ENCODE assay signal across 15 mouse cellular contexts in the genomic region with DNA sequence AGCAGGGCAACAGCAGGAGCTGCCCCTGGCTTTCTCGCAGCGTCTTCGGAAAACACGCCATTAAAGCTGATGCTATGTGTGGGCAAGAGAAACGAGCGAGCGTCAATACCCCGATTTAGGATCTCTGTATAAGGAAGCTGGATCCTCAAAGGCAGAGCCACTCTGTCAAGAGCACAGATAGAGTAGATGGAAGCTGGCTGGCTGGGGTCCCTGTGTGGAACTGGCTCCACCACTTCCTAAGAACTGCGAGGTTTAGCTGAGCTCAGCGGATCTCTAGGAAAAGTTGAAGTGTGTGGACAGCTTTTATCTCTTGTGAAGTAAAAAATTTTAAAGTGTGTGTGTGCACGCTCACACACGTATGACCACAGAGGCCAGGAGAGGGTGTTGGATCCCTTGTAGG.
DNase-seq lines count a peak whose midpoint lies in the region; ATAC-seq and TF ChIP-seq lines count a peak whose summit lies in the region.
"Had no signal": no experiment of that assay in that cellular context is flagged by ENCODE, and none has a peak within 500 bp of the region (broad histone marks: within the 10 kb centered on the region; RNA-seq: fewer than 3 reads in every experiment).

No protein-coding gene starts in this region.

- peaks cover 23% of the 10 kb centered on the region for H3K4me1 ChIP-seq in forebrain, embryonic 13.5 days
- peaks cover 26% of the 10 kb centered on the region for H3K4me1 ChIP-seq in forebrain, embryonic 10.5 days
- H3K4me1 ChIP-seq in heart, postnatal 0 days (ENCODE audit: control insufficient read depth, insufficient read depth), result peaks cover 20% of the 10 kb centered on the region
- peaks cover 32% of the 10 kb centered on the region for H3K4me1 ChIP-seq in lung, embryonic 15.5 days
- peaks cover 34% of the 10 kb centered on the region for H3K4me1 ChIP-seq in bone marrow macrophage, adult 2 months (ENCODE audit: control insufficient read depth, insufficient read depth, low read length)

- no peak overlapping the region for H3K4me2 ChIP-seq in forebrain, embryonic 13.5 days
- H3K4me2 ChIP-seq in heart, postnatal 0 days (ENCODE audit: low read depth, low read length), result no peak overlapping the region
- H3K4me2 ChIP-seq in lung, embryonic 15.5 days, result peak overlapping the region; percentile 20; the same call in 1 of the 2 replicates
- H3K4me2 ChIP-seq: limb, embryonic 12.5 days had no signal

- 91% methylated on average over 12 of the region's 12 CpGs for WGBS in forebrain, embryonic 13.5 days
- WGBS in forebrain, embryonic 10.5 days, result 92% methylated on average over 12 of the region's 12 CpGs
- WGBS in heart, postnatal 0 days, result 50% methylated on average over 12 of the region's 12 CpGs
- WGBS in lung, embryonic 15.5 days, result 35% methylated on average over 12 of the region's 12 CpGs

- H3K9ac ChIP-seq in forebrain, embryonic 13.5 days, result no peak overlapping the region
- H3K9ac ChIP-seq in heart, postnatal 0 days (replicated peaks; ENCODE audit: low read depth, low read length), result no peak overlapping the region
- H3K9ac ChIP-seq in lung, embryonic 15.5 days, result no peak overlapping the region
- H3K9ac ChIP-seq: limb, embryonic 12.5 days had no signal

- ATAC-seq in forebrain, embryonic 13.5 days, result no peak
- no peak for ATAC-seq in heart, postnatal 0 days (ENCODE audit: insufficient read depth, low read depth)
- ATAC-seq in lung, embryonic 15.5 days (ENCODE audit: borderline replicate concordance, extremely low read depth, low FRiP score, low TSS enrichment), result peak; percentile 66; the same call in 1 of the 2 replicates
- no peak for ATAC-seq in granulocyte monocyte progenitor cell, adult 5-6 weeks (replicated peaks; ENCODE audit: poor library complexity, severe bottlenecking)

- TF ChIP-seq EP300 in heart, postnatal 0 days (IDR thresholded peaks at IDR 0.05; ENCODE audit: low read depth), result no peak

- peak overlapping the region; percentile 31; the same call in 1 of the 2 replicates for H3K27ac ChIP-seq in forebrain, embryonic 13.5 days
- H3K27ac ChIP-seq in forebrain, embryonic 10.5 days, result no peak overlapping the region
- 0 out of 2 replicates have a peak overlapping the region, but pooled peaks have one; percentile 30 for H3K27ac ChIP-seq in heart, postnatal 0 days (ENCODE audit: low read depth)
- H3K27ac ChIP-seq in lung, embryonic 15.5 days, result peak overlapping the region; percentile 76
- H3K27ac ChIP-seq in bone marrow macrophage, adult 2 months (ENCODE audit: insufficient read depth, low read depth, low read length), result peak overlapping the region; percentile 72

- no peak for TF ChIP-seq POLR2A in bone marrow macrophage, adult 2 months (IDR thresholded peaks at IDR 0.05; ENCODE audit: borderline replicate concordance, low read depth, low read length)

- no peak for TF ChIP-seq CTCF in heart, postnatal 0 days (IDR thresholded peaks at IDR 0.05; ENCODE audit: low read depth)
- TF ChIP-seq CTCF in bone marrow macrophage, adult 2 months (IDR thresholded peaks at IDR 0.05; ENCODE audit: low read depth, low read length), result no peak

- no peaks in the 10 kb centered on the region for H3K9me3 ChIP-seq in forebrain, embryonic 13.5 days (replicated peaks)
- H3K9me3 ChIP-seq in forebrain, embryonic 10.5 days, result no peaks in the 10 kb centered on the region
- H3K9me3 ChIP-seq in heart, postnatal 0 days (replicated peaks; ENCODE audit: control insufficient read depth, low read length), result no peaks in the 10 kb centered on the region
- no peaks in the 10 kb centered on the region for H3K9me3 ChIP-seq in lung, embryonic 15.5 days
- H3K9me3 ChIP-seq: limb, embryonic 12.5 days had no signal

- no peak overlapping the region for H3K4me3 ChIP-seq in forebrain, embryonic 13.5 days
- H3K4me3 ChIP-seq in forebrain, embryonic 10.5 days, result no peak overlapping the region
- H3K4me3 ChIP-seq in heart, postnatal 0 days (ENCODE audit: low read depth, low read length), result no peak overlapping the region
- no peak overlapping the region for H3K4me3 ChIP-seq in lung, embryonic 15.5 days
- no peak overlapping the region for H3K4me3 ChIP-seq in bone marrow macrophage, adult 2 months (ENCODE audit: insufficient read depth, low read length)
- H3K4me3 ChIP-seq: limb, embryonic 12.5 days had no signal

- no peaks in the 10 kb centered on the region for H3K27me3 ChIP-seq in forebrain, embryonic 13.5 days
- no peaks in the 10 kb centered on the region for H3K27me3 ChIP-seq in forebrain, embryonic 10.5 days (ENCODE audit: poor library complexity, severe bottlenecking)
- H3K27me3 ChIP-seq in heart, postnatal 0 days (ENCODE audit: control insufficient read depth, insufficient read depth, low read length), result no peaks in the 10 kb centered on the region
- no peaks in the 10 kb centered on the region for H3K27me3 ChIP-seq in lung, embryonic 15.5 days
- H3K27me3 ChIP-seq: limb, embryonic 12.5 days had no signal

- intact Hi-C loops in heart, postnatal 36 days (cut with DNase I), result loop anchor here (5.0 kb wide), 1 partner anchor 155 kb away; a partner anchor contains a TSS

- no peaks in the 10 kb centered on the region for H3K36me3 ChIP-seq in forebrain, embryonic 13.5 days (ENCODE audit: poor library complexity, severe bottlenecking)
- H3K36me3 ChIP-seq in forebrain, embryonic 10.5 days (replicated peaks), result no peaks in the 10 kb centered on the region
- H3K36me3 ChIP-seq in heart, postnatal 0 days (replicated peaks; ENCODE audit: control insufficient read depth, insufficient read depth, low read length), result no peaks in the 10 kb centered on the region
- H3K36me3 ChIP-seq in lung, embryonic 15.5 days, result no peaks in the 10 kb centered on the region
- H3K36me3 ChIP-seq: limb, embryonic 12.5 days had no signal

- no peak for DNase-seq in forebrain, embryonic 10.5 days (ENCODE audit: extremely low spot score, low spot score)
- DNase-seq in heart, postnatal 0 days (ENCODE audit: low spot score), result no peak
- DNase-seq in heart, postnatal 36 days, result no peak
- no peak for DNase-seq in lung, adult 18-20 months
- DNase-seq: cerebellum, postnatal 10 days; heart, postnatal 14 days; kidney, adult 18-20 months; kidney, postnatal 25 days; spleen, adult 18-20 months; thymus, postnatal 36 days had no signal
